In the genomic region with DNA sequence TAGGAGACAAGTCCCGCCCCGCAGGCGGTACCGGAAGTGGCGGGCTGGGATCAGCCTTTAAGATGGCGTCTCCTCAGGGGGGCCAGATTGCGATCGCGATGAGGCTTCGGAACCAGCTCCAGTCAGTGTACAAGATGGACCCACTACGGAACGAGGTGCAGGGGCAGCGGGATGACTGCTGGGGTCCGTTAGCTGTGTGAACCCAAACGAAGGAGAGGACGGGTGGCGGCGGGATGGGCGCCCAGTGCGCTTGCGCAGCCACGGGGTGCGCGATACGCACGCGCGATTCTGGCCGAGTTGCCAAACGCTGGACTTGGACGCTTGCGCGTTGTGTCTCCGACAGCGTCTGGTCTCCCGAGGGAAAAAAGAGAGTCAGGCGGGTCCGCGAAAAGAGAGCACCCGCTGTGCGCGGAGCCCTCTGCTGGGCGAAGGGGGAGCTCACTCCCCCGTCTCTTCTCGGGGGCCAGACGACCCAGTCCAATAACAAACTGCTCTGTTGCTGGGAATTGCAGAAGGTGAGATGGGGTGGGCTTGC, we compare ENCODE assay signal across 8 mouse cellular contexts. TPM values are rescaled to one million over a fixed set of nuclear protein-coding genes. Genes with fewer than 3 reads are reported as not detected.
DNase-seq lines count a peak whose midpoint lies in the region; ATAC-seq lines count a peak whose summit lies in the region.

No protein-coding gene starts in this region.

- H3K36me3 ChIP-seq in hindbrain, embryonic 11.5 days (ENCODE audit: control insufficient read depth, insufficient read depth, low read length): no peaks in the 10 kb centered on the region

- DNase-seq in MN1 (ENCODE audit: low spot score): peak; percentile 98
- DNase-seq in cerebellum, adult 9-10 months: peak; percentile 99
- peak; percentile 96 to 100 for DNase-seq in frontal cortex, adult 2 months (ENCODE audit: extremely low spot score in 1 of 2, low spot score in 1 of 2)
- peak; percentile 100 for DNase-seq in hindbrain, embryonic 11.5 days (ENCODE audit: low spot score)
- DNase-seq in layer of hippocampus, postnatal 10 days (ENCODE audit: low spot score in 2 of 2): peak; percentile 100
- DNase-seq in lung, postnatal 10 days: peak; percentile 99
- peak; percentile 98 for DNase-seq in ovary, postnatal 36 days (ENCODE audit: low spot score)
- DNase-seq in thymus, postnatal 25 days: peak; percentile 100

- H3K27me3 ChIP-seq in hindbrain, embryonic 11.5 days (ENCODE audit: control insufficient read depth, insufficient read depth, low read length): peaks cover 34% of the 10 kb centered on the region

- peak overlapping the region; percentile 55 for H3K4me2 ChIP-seq in hindbrain, embryonic 11.5 days (replicated peaks; ENCODE audit: low read depth, low read length)

- no peaks in the 10 kb centered on the region for H3K9me3 ChIP-seq in hindbrain, embryonic 11.5 days (ENCODE audit: control insufficient read depth, low read length)

- peak; percentile 93 for ATAC-seq in hindbrain, embryonic 11.5 days (ENCODE audit: low FRiP score)

- peak overlapping the region; percentile 83 for H3K27ac ChIP-seq in hindbrain, embryonic 11.5 days (ENCODE audit: low read depth, low read length)

- peak overlapping the region; percentile 77 for H3K4me3 ChIP-seq in hindbrain, embryonic 11.5 days (ENCODE audit: low read depth, low read length)

- under 1% methylated on average over 46 of the region's 46 CpGs for WGBS in hindbrain, embryonic 11.5 days

- peak overlapping the region; percentile 78 for H3K9ac ChIP-seq in hindbrain, embryonic 11.5 days (ENCODE audit: low read depth, low read length)

- no peaks in the 10 kb centered on the region for H3K4me1 ChIP-seq in hindbrain, embryonic 11.5 days (replicated peaks; ENCODE audit: control insufficient read depth, insufficient read depth, low read length)

RNA-seq across cellular contexts. Expression of gene Pcgf1, which starts 0.7 kb away (rescaled TPM):
- polyA plus RNA-seq in frontal cortex, adult 2 months (2012; rRNA removed): 40.1 and 40.5 TPM in 2 replicates
- polyA plus RNA-seq in hindbrain, embryonic 11.5 days (2014; fragmentation: Nextera tagmentation; extraction: Ambion mirVana): 38.1 and 39.8 TPM in 2 replicates
- total RNA-seq in layer of hippocampus, postnatal 10 days (2021): 10 to 100 TPM; 18.8 to 22.2 TPM

RNA-seq across cellular contexts. Expression of gene Lbx2, which starts 7.8 kb away (rescaled TPM):
- 0.36 and 0.66 TPM in 2 replicates for polyA plus RNA-seq in frontal cortex, adult 2 months (2012; rRNA removed)
- polyA plus RNA-seq in hindbrain, embryonic 11.5 days (2014; fragmentation: Nextera tagmentation; extraction: Ambion mirVana): 0.38 TPM in 1 of 2 replicates, not detected in the other
- under 1 TPM; 0.42 to 0.46 TPM for total RNA-seq in layer of hippocampus, postnatal 10 days (2021)

RNA-seq across cellular contexts. Expression of gene Tlx2, which starts 8.3 kb away (rescaled TPM):
- polyA plus RNA-seq in frontal cortex, adult 2 months (2012; rRNA removed): not detected in 2 replicates
- polyA plus RNA-seq in hindbrain, embryonic 11.5 days (2014; fragmentation: Nextera tagmentation; extraction: Ambion mirVana): 5.2 and 9.4 TPM in 2 replicates
- not detected for total RNA-seq in layer of hippocampus, postnatal 10 days (2021)

RNA-seq across cellular contexts. Expression of gene Dqx1, which starts 20.7 kb away (rescaled TPM):
- 0.76 and 0.97 TPM in 2 replicates for polyA plus RNA-seq in frontal cortex, adult 2 months (2012; rRNA removed)
- polyA plus RNA-seq in hindbrain, embryonic 11.5 days (2014; fragmentation: Nextera tagmentation; extraction: Ambion mirVana): 0.81 and 0.93 TPM in 2 replicates
- under 1 TPM; 0.37 to 0.54 TPM for total RNA-seq in layer of hippocampus, postnatal 10 days (2021)

RNA-seq across cellular contexts. Expression of gene Ccdc142, which starts 23.0 kb away (rescaled TPM):
- polyA plus RNA-seq in frontal cortex, adult 2 months (2012; rRNA removed): 6.3 and 11.1 TPM in 2 replicates
- polyA plus RNA-seq in hindbrain, embryonic 11.5 days (2014; fragmentation: Nextera tagmentation; extraction: Ambion mirVana): 0.91 and 1.0 TPM in 2 replicates
- 10 to 100 TPM in 1 of 2 experiments, 1 to 10 TPM in 1; 5.9 to 12.0 TPM for total RNA-seq in layer of hippocampus, postnatal 10 days (2021)

Comparison
In these comparisons a context has a peak if more than half of its experiments do, and no peak if none do; other contexts are left out.
1. Peak in every context shown above with its lines: DNase-seq, ATAC-seq, H3K4me3 ChIP-seq and H3K27ac ChIP-seq.